Mouse (Mus musculus) lung, adult 2 months (tissue): ENCODE data around the gene Slc27a1. TPM values are rescaled to one million over a fixed set of nuclear protein-coding genes. Genes with fewer than 3 reads are reported as not detected.

Source experiments
- DNase-seq: peaks from one replicate; pipeline ENCODE4 v3.0.0; 2022
- H3K4me1 ChIP-seq: fragments of 200-500 bp; 2 replicates; pipeline ENCODE4 v1.6.1; 2011; ENCODE audit warnings: low read length; ENCODE audit not compliant: control insufficient read depth, insufficient read depth
- H3K4me3 ChIP-seq: fragments of 200-500 bp; replicated peaks from 2 replicates; pipeline ENCODE3; 2011; ENCODE audit warnings: low read depth, mild to moderate bottlenecking, control low read depth, low read length; ENCODE audit errors: extremely low read depth
- CTCF ChIP-seq: fragments of 200-500 bp; IDR thresholded peaks from 2 replicates; pipeline ENCODE4 v1.5.1; 2011; ENCODE audit warnings: mild to moderate bottlenecking, low read length, control low read depth; ENCODE audit not compliant: insufficient read depth
- POLR2A ChIP-seq: fragments of 200-500 bp; IDR thresholded peaks from 2 replicates; pipeline ENCODE4 v1.6.1; 2011; ENCODE audit warnings: low read depth, mild to moderate bottlenecking, control low read depth, low read length, borderline replicate concordance; ENCODE audit errors: extremely low read depth
- WGBS: fragments of 180-500 bp; shearing (Covaris S2); methylation state at CpG from one replicate; pipeline ENCODE4 v1.1.7; 2018; 5-methylcytosine and 5-hydroxymethylcytosine counted together
- polyA plus RNA-seq: library from polyadenylated mRNA; depleted of rRNA; stranded (reverse); fragments of >200 nt; gene quantifications from 2 replicates; pipeline ENCODE4 v1.2.3, GENCODE M21; 2012

The Slc27a1 gene
- polyA plus RNA-seq, 1 experiment = 73.5 TPM

DNA sequence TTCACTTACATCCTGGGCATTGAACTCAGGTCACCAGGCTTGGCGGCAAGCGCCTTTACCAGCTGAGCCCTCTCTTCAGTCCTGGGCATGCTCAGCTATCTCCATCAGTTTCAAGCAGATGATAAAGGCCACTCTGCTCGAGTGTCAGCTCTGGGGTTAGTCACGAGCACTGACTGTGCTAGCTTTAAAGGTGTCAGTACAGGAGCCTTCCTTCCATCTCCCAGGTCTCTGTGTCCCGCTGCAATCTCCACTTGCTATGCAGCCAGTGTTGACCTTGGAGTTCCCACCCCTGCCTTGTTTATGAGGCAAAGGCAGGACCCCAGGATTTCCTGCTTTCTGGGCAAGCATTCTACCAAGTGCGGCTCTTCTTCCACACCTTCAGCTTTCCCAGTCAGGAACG lies 1.1 kb upstream of the Slc27a1 start:
- WGBS = 73% methylated on average over 7 of the region's 7 CpGs
- H3K4me3 ChIP-seq = no peak overlapping the region
- H3K4me1 ChIP-seq = peaks cover 10% of the 10 kb centered on the region
- no peak for DNase-seq
- TF ChIP-seq CTCF (no peak), POLR2A (no peak)

DNA sequence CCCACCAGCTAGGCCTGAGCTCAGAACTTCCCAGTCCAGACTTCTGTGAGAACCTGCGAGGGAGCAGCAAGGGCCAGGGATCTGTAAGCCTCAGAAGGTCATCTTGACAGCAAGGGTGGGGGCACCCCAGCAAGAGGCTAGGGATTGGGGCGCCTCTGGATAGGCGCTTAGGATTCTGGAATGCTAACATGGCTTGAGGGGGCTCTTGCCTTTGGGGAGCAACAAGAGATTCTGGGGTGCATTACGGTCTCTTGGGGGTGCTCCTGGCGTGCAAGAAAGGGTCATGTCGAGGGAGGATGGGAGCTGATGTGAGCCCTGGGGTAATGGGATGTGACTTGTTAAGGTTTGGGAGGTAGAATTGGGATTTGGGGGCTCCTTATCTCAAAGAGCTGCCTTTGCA lies 259 bp downstream of the Slc27a1 start:
- H3K4me1 ChIP-seq = peaks cover 9% of the 10 kb centered on the region
- no peak for DNase-seq
- no peak overlapping the region for H3K4me3 ChIP-seq
- no peak for TF ChIP-seq CTCF
- TF ChIP-seq POLR2A = no peak
- WGBS = 48% methylated on average over 6 of the region's 6 CpGs

DNA sequence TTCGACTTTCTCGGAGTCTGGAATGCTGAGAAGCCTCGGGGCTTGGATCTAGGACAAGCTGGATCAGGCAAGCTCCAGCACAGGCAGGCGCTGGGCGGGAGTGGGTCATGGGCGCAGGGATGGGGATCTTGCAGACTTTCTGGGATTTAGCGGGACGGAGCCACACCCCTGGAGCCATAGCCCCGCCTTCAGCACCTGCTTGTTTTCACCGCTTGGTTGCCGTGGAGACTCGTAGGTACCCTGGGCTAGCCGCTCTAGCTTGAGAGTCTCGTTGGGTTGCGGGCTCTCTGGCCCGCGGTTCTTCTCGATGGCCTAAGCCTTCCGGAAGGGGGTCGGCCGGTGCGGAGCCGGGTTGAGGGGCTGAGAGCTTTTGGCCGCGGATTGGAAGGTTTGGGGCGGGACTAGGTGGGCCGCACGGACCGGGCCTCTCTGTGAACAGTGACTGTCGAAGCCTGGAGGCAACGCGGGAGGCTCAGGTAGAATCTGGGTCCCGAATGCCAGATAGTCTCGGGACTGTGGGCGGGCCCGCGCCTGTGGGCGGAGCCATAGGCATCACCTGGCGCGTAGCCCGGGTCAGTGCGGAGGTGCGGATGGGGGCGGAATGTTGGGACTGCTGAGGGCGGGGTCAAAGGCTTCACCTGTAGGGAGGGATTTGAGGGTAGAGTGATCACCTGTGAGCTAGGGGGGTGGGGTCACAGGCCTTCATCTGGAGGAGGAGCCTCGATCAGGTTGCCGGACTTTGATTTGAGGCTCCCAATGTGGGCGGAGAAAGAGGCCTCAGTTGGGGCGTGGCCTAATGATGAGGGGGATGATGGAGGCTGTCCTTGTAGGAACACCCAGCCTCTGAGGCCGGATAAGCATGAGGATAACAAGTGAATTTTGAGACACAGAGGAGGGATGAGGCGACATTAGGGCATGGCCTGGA lies 946 bp downstream of the Slc27a1 start:
- Histone ChIP-seq H3K4me3 (peak overlapping the region; percentile 89), H3K4me1 (peaks cover 9% of the 10 kb centered on the region)
- 5% methylated on average over 51 of the region's 51 CpGs for WGBS
- TF ChIP-seq CTCF = no peak
- TF ChIP-seq POLR2A = peak; percentile 59; the same call in 1 of the 2 replicates
- peak; percentile 93 for DNase-seq

DNA sequence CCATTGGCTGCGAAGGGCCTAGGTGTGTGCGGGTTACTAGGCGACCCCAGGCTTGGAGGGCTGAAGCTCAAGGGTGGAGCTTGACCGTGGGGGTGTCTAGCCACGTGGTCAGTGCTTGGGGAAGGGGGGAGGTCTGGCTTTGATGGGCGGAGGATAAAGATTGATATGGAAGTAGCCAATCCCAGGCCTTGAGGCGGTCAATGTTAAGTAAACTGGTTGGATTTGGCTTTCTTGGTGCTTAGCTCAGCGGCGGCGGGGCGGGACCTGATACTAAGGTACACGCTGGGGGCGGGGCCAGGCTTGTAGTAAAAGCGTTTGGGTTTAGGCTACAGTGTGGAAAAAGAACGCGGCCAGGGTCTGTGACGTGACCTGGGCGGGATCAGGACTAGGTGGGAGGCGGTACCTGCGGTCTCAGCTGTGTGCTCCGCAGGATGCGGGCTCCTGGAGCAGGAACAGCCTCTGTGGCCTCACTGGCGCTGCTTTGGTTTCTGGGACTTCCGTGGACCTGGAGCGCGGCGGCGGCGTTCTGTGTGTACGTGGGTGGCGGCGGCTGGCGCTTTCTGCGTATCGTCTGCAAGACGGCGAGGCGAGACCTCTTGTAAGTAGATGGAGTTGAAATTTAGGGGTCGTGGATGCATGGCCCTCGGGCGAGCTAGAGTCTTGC lies 1.7 kb downstream of the Slc27a1 start:
- H3K4me1 ChIP-seq = peaks cover 9% of the 10 kb centered on the region
- WGBS = under 1% methylated on average over 41 of the region's 41 CpGs

DNA sequence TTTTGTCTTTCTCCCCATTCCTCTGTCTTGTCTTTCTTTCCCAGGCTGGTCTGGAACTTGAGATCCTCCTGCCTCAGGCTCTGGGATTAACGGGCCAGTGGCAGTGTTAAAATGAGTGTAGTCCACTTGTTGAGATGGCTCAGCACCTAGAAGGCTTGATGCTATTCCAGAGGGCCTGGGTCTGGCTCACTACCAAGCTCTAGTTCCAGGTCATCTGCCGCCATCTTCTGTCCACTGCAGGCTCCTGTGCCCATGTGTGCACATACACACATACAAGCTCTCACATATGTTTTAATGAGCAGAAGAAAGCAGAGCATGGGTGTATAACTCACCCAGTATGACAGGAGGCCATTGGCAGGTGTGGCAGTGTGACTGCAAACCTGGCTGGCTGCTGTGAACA lies 3.4 kb downstream of the Slc27a1 start:
- DNase-seq = no peak
- no peak overlapping the region for H3K4me3 ChIP-seq
- WGBS = 82% methylated on average over 2 of the region's 2 CpGs
- H3K4me1 ChIP-seq = peaks cover 9% of the 10 kb centered on the region
- no peak for TF ChIP-seq POLR2A
- no peak for TF ChIP-seq CTCF

More for the DNA sequence above, 1.7 kb downstream of the Slc27a1 start:
- H3K4me3 ChIP-seq = peak overlapping the region; percentile 89
- no peak for DNase-seq
- TF ChIP-seq CTCF = no peak
- TF ChIP-seq POLR2A = peak; percentile 47; the same call in 1 of the 2 replicates

DNA sequence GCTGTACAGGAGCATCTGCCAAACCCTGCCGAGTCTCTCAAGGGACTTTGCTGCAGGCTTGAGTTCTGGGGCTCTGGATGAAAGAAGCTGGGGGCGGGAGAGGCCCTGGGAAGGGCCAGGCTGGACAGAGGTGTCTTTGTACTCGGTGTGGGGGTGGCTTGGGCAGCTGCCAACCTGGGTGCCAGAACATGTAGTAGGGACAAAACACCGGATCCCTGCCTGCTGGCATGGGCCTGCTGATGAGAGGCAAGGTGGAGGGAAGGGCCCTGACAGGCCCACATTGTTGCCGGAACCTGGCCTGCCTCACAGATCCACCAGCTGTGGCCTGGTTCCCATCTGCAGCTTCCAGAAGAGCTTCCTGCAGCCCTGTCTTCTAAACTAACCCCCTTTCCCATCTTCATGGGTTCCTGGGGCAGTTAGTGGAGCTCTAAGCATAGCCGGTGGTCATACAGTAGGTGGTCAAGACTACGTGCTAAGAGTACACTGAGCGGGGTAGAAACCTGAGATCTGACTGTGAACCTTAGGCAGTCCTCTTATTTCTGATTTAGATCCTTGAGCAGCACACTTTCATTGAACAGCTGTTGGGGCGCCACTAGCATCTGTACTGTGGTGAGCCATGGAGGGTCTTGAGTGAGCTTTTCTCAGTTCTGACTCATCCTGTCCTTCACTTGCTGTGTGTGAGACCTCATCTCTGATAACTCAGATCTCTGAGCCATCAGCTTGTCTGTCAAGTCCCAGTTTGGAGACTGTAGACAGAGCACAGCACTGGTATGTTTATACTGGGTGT lies 4.4 kb downstream of the Slc27a1 start:
- no peak for DNase-seq
- no peak overlapping the region for H3K4me3 ChIP-seq
- TF ChIP-seq POLR2A = no peak
- TF ChIP-seq CTCF = no peak
- peaks cover 9% of the 10 kb centered on the region for H3K4me1 ChIP-seq
- 53% methylated on average over 9 of the region's 9 CpGs for WGBS

DNA sequence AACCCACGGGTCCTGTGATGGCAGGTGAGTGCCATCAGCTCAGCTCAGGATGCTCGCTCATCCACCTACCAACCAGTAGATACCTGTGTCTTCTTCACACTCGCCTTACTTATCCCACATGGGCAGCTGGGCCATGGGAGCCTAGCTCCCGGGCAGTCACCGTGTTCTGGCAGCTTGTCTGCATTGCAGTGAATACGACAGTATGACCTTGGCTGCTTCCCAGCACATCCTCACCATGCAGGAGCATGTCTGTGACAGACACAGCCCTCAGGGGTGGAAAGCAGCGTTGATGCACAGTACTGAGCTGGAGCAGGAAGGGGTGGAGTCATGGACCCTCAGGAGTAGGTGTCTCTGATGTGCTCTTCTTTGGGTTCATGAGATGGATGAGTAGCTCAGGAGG lies 5.7 kb downstream of the Slc27a1 start:
- H3K4me3 ChIP-seq = no peak overlapping the region
- 65% methylated on average over 7 of the region's 7 CpGs for WGBS
- no peak for DNase-seq

DNA sequence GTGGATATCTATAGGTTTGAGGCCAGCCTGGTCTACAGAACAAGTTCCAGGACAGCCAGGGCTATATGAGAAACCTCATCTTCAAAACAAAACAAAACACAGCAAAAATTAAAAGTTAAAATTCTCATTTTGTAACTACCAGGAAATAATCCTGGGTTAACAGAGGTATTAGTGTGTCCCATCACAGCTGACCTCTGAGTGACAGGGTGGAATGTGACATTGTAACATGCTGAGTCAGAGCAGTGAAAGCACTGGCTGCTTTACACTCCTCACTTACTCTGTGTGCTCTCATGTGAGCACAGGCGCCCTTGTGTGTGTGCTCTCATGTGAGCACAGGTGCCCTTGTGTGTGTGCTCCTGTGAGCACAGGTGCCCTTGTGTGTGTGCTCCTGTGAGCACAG lies 6.3 kb downstream of the Slc27a1 start:
- Histone ChIP-seq H3K4me1 (peaks cover 4% of the 10 kb centered on the region; the same call in 1 of the 2 replicates), H3K4me3 (no peak overlapping the region)
- 52% methylated on average over 1 of the region's 1 CpGs for WGBS
- no peak for TF ChIP-seq CTCF
- no peak for TF ChIP-seq POLR2A
- DNase-seq = no peak

More for the DNA sequence above, 5.7 kb downstream of the Slc27a1 start:
- TF ChIP-seq CTCF (no peak), POLR2A (no peak)
- peaks cover 4% of the 10 kb centered on the region; the same call in 1 of the 2 replicates for H3K4me1 ChIP-seq

DNA sequence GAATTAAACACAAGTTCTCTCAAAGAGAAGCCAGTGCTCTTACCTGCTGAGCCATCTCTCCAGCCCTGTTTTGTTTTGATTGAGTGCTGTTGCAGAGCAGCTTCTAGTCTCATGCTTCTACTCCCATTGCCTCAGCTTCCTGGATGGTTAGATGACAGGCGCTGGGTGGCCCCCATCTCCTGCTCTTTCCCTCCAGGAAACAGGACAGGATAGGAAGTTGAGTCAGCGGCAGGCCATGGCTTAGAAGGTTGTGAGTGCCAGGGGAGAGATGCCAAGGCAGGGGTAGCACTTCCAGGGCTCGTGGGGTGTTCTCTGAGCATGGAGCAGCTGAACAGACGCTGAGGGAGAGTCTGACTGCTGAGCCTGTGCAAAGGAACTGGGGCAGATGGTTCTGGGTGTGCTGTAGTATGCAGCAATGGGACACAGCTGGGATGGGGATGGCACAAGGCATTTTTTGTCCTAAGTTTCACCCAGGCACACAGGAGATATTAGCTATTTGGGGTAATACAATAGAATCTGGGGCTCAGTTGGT lies 9.2 kb downstream of the Slc27a1 start:
- 47% methylated on average over 4 of the region's 4 CpGs for WGBS
- DNase-seq = no peak
- TF ChIP-seq POLR2A (no peak), CTCF (no peak)
- no peak overlapping the region for H3K4me3 ChIP-seq
- H3K4me1 ChIP-seq = no peaks in the 10 kb centered on the region
